Mouse (Mus musculus) midbrain, embryonic 11.5 days (tissue): ENCODE data around the gene Hadha. TPM values are rescaled to one million over a fixed set of nuclear protein-coding genes. Genes with fewer than 3 reads are reported as not detected.
A peak's percentile ranks its signal among the peaks of the same experiment; 100 is the strongest.

Experiments
- ATAC-seq: fragments of 200-750 bp; cut with Nextera tagmentation; 2 replicates; pipeline ENCODE4 v1.8.0; 2017; ENCODE audit warnings: moderate TSS enrichment, moderate library complexity; ENCODE audit not compliant: low FRiP score
- DNase-seq: peaks from one replicate; pipeline ENCODE4 v3.0.0; 2015; ENCODE audit warnings: low spot score; ENCODE audit errors: missing footprints
- H3K27ac ChIP-seq: fragments of 300-500 bp; sonication (generic); 2 replicates; pipeline ENCODE4 v1.5.1; 2014; ENCODE audit warnings: low read depth, low read length
- H3K27me3 ChIP-seq: fragments of 300-500 bp; sonication (generic); 2 replicates; pipeline ENCODE4 v1.6.1; 2014; ENCODE audit warnings: mild to moderate bottlenecking, low read length, moderate library complexity, mixed read lengths; ENCODE audit not compliant: control insufficient read depth, insufficient read depth
- H3K36me3 ChIP-seq: fragments of 300-500 bp; sonication (generic); 2 replicates; pipeline ENCODE4 v1.6.1; 2014; ENCODE audit warnings: mild to moderate bottlenecking, low read length, moderate library complexity, mixed read lengths; ENCODE audit not compliant: control insufficient read depth, insufficient read depth
- H3K4me1 ChIP-seq: fragments of 300-500 bp; sonication (generic); 2 replicates; pipeline ENCODE4 v1.6.1; 2014; ENCODE audit warnings: low read length; ENCODE audit not compliant: control insufficient read depth, insufficient read depth
- H3K4me2 ChIP-seq: fragments of 300-500 bp; sonication (generic); 2 replicates; pipeline ENCODE4 v1.6.1; 2014; ENCODE audit warnings: mild to moderate bottlenecking, moderate library complexity
- H3K4me3 ChIP-seq: fragments of 300-500 bp; sonication (generic); 2 replicates; pipeline ENCODE4 v1.5.1; 2014; ENCODE audit warnings: low read depth, low read length
- H3K9ac ChIP-seq: fragments of 300-500 bp; sonication (generic); 2 replicates; pipeline ENCODE4 v1.6.1; 2014; ENCODE audit warnings: low read length
- H3K9me3 ChIP-seq: fragments of 300-500 bp; sonication (generic); 2 replicates; pipeline ENCODE4 v1.6.1; 2016; ENCODE audit warnings: low read length; ENCODE audit not compliant: control insufficient read depth
- WGBS: fragments of 180-500 bp; shearing (Covaris S2); extraction: QIAGEN DNeasy Blood & Tissue Kit; methylation state at CpG from one replicate; pipeline ENCODE4 v1.1.7; 2014; 5-methylcytosine and 5-hydroxymethylcytosine counted together
- polyA plus RNA-seq: library from polyadenylated mRNA; unstranded; fragments of >200 nt; fragmentation: Nextera tagmentation; extraction: Ambion mirVana; gene quantifications from 2 replicates; pipeline ENCODE4 v1.2.1, GENCODE M21; 2014

The Hadha gene
- polyA plus RNA-seq, 1 experiment from 2014 or later = 87.0 TPM

DNA sequence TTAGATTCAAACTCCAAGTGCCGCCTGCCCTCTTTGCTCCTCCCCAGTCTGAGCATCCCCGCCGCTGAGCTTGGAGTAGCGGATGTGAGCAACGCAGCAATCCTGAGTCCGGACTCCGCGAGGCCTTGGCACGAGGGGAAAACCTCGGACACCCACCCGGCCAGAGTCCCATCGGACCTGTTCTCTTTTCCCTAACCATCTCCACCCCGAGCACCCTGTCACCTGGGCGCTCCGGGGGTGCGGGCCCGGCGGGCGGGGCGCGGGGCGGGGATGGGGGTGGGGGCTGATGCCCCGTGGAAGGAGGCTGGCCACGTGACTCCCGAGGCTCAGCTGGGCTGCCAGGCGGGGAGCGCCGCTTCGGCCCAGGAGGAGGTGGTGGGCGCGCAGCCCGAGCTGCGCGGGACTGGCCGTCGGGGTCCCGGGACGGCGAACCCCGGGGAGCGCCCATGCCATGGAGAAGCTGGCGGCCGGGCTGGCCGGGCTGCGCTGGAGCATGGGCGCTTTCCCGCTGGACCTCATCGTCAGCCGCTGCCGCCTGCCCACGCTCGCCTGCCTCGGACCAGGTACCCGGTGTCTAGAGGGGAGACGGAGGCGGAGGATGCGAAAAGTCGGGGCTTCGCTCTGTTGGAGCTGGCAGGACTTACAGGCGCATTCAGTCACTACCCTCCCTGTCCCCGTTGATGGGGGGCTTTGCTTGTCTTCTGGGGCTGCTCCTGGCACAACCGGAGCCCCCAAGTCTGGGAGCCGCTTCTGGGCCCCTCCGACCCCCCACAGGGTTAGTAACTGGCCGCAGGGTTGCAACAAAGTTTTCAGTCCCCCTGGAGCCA lies 49.9 kb downstream of the Hadha start, which contains the start of gene Garem2:
TSS of gene Garem2 (plus strand) at position 321 of the 827 bp plus-strand sequence.
- WGBS = under 1% methylated on average over 59 of the region's 65 CpGs
- no peaks in the 10 kb centered on the region for H3K9me3 ChIP-seq
- peak within 1 kb of the TSS; percentile 94 for H3K4me2 ChIP-seq
- peaks cover 42% of the 10 kb centered on the region for H3K4me1 ChIP-seq
- peak within 1 kb of the TSS; percentile 67; the same call in 1 of the 2 replicates for H3K27ac ChIP-seq
- H3K9ac ChIP-seq = peak within 1 kb of the TSS; percentile 84
- DNase-seq = peak; percentile 94
- ATAC-seq = peak; percentile 41
- no peaks in the 10 kb centered on the region for H3K27me3 ChIP-seq
- no peaks in the 10 kb centered on the region for H3K36me3 ChIP-seq
- H3K4me3 ChIP-seq = peak within 1 kb of the TSS; percentile 66

DNA sequence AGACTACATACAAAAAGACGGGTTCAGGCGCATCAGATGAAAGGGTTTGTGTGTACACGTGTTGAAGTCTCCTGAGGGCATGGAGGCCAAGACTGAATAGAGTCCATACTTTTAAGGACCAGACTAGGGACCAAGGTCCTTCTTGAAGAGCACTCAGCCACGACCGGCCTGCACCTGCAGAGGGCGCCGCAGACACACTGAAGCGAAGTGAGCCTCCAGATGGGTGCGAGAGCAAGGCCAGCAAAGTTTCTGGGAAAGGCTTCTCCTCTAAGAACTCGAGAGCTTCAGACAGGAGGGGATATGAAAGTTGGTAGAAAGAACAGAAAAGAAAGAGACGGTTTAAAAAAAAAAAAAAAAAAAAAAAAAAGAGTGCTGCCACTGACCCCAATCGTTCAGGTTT lies 50.6 kb downstream of the Hadha start:
- Histone ChIP-seq H3K4me3 (peak overlapping the region; percentile 66), H3K27ac (no peak overlapping the region), H3K9ac (peak overlapping the region; percentile 84), H3K4me2 (peak overlapping the region; percentile 94), H3K27me3 (no peaks in the 10 kb centered on the region), H3K4me1 (peaks cover 34% of the 10 kb centered on the region), H3K36me3 (no peaks in the 10 kb centered on the region), H3K9me3 (no peaks in the 10 kb centered on the region)
- 1% methylated on average over 12 of the region's 12 CpGs for WGBS
- DNase-seq (peak; percentile 98), ATAC-seq (peak; percentile 33)

GRCm38 (mm10) chr5:30103340-30103739 lies 51.6 kb downstream of the Hadha start:
- Histone ChIP-seq H3K9me3 (no peaks in the 10 kb centered on the region), H3K27ac (no peak overlapping the region), H3K36me3 (no peaks in the 10 kb centered on the region), H3K4me2 (no peak overlapping the region), H3K4me3 (no peak overlapping the region), H3K27me3 (no peaks in the 10 kb centered on the region), H3K4me1 (peaks cover 27% of the 10 kb centered on the region), H3K9ac (no peak overlapping the region)
- no peak for ATAC-seq
- peak; percentile 75 for DNase-seq
- 78% methylated on average over 3 of the region's 3 CpGs for WGBS

GRCm38 (mm10) chr5:30098260-30098659 lies 56.7 kb downstream of the Hadha start:
- WGBS = 80% methylated on average over 1 of the region's 1 CpGs
- Histone ChIP-seq H3K27me3 (no peaks in the 10 kb centered on the region), H3K36me3 (no peaks in the 10 kb centered on the region), H3K4me1 (no peaks in the 10 kb centered on the region), H3K9ac (no peak overlapping the region), H3K9me3 (no peaks in the 10 kb centered on the region), H3K4me2 (no peak overlapping the region), H3K27ac (no peak overlapping the region), H3K4me3 (no peak overlapping the region)
- no peak for DNase-seq
- ATAC-seq = no peak

- no peaks in the 10 kb centered on the region for H3K9me3 ChIP-seq
- no peak for DNase-seq
- WGBS = 79% methylated on average over 6 of the region's 6 CpGs
Observed at GRCm38 (mm10) chr5:30095731-30096130, 59.2 kb downstream of the Hadha start.

GRCm38 (mm10) chr5:30094399-30094798 lies 60.6 kb downstream of the Hadha start:
- no peaks in the 10 kb centered on the region for H3K9me3 ChIP-seq
- no peak overlapping the region for H3K4me3 ChIP-seq
- H3K9ac ChIP-seq = no peak overlapping the region
- H3K27ac ChIP-seq = no peak overlapping the region
- no peak for ATAC-seq
- no peaks in the 10 kb centered on the region for H3K27me3 ChIP-seq
- H3K4me1 ChIP-seq = no peaks in the 10 kb centered on the region
- no peak overlapping the region for H3K4me2 ChIP-seq
- no peak for DNase-seq
- no peaks in the 10 kb centered on the region for H3K36me3 ChIP-seq
- WGBS = 47% methylated on average over 2 of the region's 2 CpGs

More at GRCm38 (mm10) chr5:30095731-30096130, 59.2 kb downstream of the Hadha start:
- Histone ChIP-seq H3K27me3 (no peaks in the 10 kb centered on the region), H3K36me3 (no peaks in the 10 kb centered on the region), H3K27ac (no peak overlapping the region), H3K4me1 (no peaks in the 10 kb centered on the region), H3K9ac (no peak overlapping the region), H3K4me3 (no peak overlapping the region), H3K4me2 (no peak overlapping the region)
- no peak for ATAC-seq

- no peaks in the 10 kb centered on the region for H3K9me3 ChIP-seq
- no peak overlapping the region for H3K27ac ChIP-seq
- H3K36me3 ChIP-seq = no peaks in the 10 kb centered on the region
- no peak overlapping the region for H3K4me2 ChIP-seq
- 68% methylated on average over 13 of the region's 13 CpGs for whole genome bisulfite sequencing
- no peak for ATAC-seq
- DNase-seq = no peak
- no peaks in the 10 kb centered on the region for H3K27me3 ChIP-seq
- H3K9ac ChIP-seq = no peak overlapping the region
- H3K4me3 ChIP-seq = no peak overlapping the region
- no peaks in the 10 kb centered on the region for H3K4me1 ChIP-seq
Observed at GRCm38 (mm10) chr5:30092701-30093100, 62.3 kb downstream of the Hadha start.

- Histone ChIP-seq H3K9me3 (no peaks in the 10 kb centered on the region), H3K9ac (peak within 1 kb of the TSS; percentile 84), H3K4me3 (peak within 1 kb of the TSS; percentile 69), H3K27ac (peak within 1 kb of the TSS; percentile 52; the same call in 1 of the 2 replicates), H3K36me3 (peaks cover 8% of the 10 kb centered on the region; the same call in 1 of the 2 replicates), H3K4me2 (peak within 1 kb of the TSS; percentile 77), H3K4me1 (peaks cover 3% of the 10 kb centered on the region; the same call in 1 of the 2 replicates), H3K27me3 (no peaks in the 10 kb centered on the region)
- DNase-seq (peak; percentile 97), ATAC-seq (peak; percentile 90)
- WGBS = 2% methylated on average over 44 of the region's 45 CpGs
Observed at GRCm38 (mm10) chr5:30072825-30073821, 81.8 kb downstream of the Hadha start, which contains the start of gene Tyms. Gene Tyms (minus strand): TSS chr5:30073617.
